Mouse (Mus musculus) CH12.LX (cell line): ENCODE results near the gene Rasgef1a.

Experiments
- CHD1 ChIP-seq: IDR thresholded peaks from 2 replicates; pipeline ENCODE4 v1.6.1; 2012; ENCODE audit warnings: low read depth, low read length, improper control_type of control experiment, inconsistent platforms
- CTCF ChIP-seq, 2 experiments: IDR thresholded peaks in 1 of 2; conservative IDR thresholded peaks in 1 of 2; 2 replicates each; pipeline ENCODE4 v1.5.1; 2011 to 2012; ENCODE audit warnings: low read depth in 2 of 2, low read length in 2 of 2, improper control_type of control experiment in 1 of 2, inconsistent platforms in 1 of 2, mild to moderate bottlenecking in 1 of 2, moderate library complexity in 1 of 2
- E2F4 ChIP-seq: IDR thresholded peaks from 2 replicates; pipeline ENCODE4 v1.6.1; 2011; ENCODE audit warnings: low read depth, low read length, improper control_type of control experiment; ENCODE audit not compliant: insufficient replicate concordance
- EP300 ChIP-seq: IDR thresholded peaks from 2 replicates; pipeline ENCODE4 v1.6.1; 2011; ENCODE audit warnings: low read length, improper control_type of control experiment
- ETS1 ChIP-seq: conservative IDR thresholded peaks from 2 replicates; pipeline ENCODE4 v1.6.1; 2012; ENCODE audit warnings: low read depth, mild to moderate bottlenecking, inconsistent platforms, low read length, improper control_type of control experiment, moderate library complexity
- KAT2A ChIP-seq: IDR thresholded peaks from 2 replicates; pipeline ENCODE4 v1.6.1; 2012; ENCODE audit warnings: low read length, improper control_type of control experiment, inconsistent platforms; ENCODE audit not compliant: insufficient replicate concordance
- NELFE ChIP-seq: IDR thresholded peaks from 2 replicates; pipeline ENCODE4 v1.6.1; 2011; ENCODE audit warnings: low read depth, low read length, improper control_type of control experiment
- POLR2A ChIP-seq: IDR thresholded peaks from 2 replicates; pipeline ENCODE4 v1.6.1; 2011; ENCODE audit warnings: low read depth, mild to moderate bottlenecking, improper control_type of control experiment, low read length

DNA sequence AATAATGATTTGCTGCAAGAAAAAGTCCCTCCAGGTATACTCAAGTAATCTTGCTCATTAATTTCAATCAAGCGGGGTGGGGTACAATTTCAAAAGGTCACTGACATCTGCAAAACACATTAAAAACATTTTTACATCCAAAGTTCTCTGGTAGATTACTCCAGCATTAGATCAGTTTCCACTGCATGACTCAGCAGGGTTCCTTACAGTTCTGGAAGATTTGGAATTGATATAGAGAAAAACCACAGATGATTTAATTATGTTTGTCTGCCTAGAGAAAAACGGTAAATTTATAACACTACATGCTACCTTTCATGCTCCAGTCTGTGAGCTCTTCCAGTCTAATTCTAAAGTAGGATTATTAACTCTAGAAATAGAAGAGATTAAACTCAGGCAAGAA lies 118.8 kb downstream of the Rasgef1a start:
- TF ChIP-seq POLR2A = no peak
- TF ChIP-seq NELFE = no peak
- no peak for TF ChIP-seq KAT2A
- TF ChIP-seq EP300 = no peak
- TF ChIP-seq CTCF (conservative IDR thresholded peaks at IDR 0.05 in 1 of 2, IDR thresholded peaks at IDR 0.05 in 1 of 2; ENCODE audit: low read depth in 2 of 2, low read length in 2 of 2) = no peak
- no peak for TF ChIP-seq E2F4
- no peak for TF ChIP-seq ETS1
- no peak for TF ChIP-seq CHD1
